Mouse (Mus musculus) heart, embryonic 15.5 days (tissue): Measurements from ENCODE around the gene Tmem254c. TPM values are rescaled to one million over a fixed set of nuclear protein-coding genes. Genes with fewer than 3 reads are reported as not detected.
"Not testable (repeated sequence)": the region's sequence is repeated elsewhere in the genome, so short reads cannot be mapped to it uniquely, and the experiment has no call there.

ENCODE experiments used
- ATAC-seq: fragments of 200-750 bp; cut with Nextera tagmentation; replicated peaks from 2 replicates; pipeline ENCODE4 v1.8.0; 2017; ENCODE audit warnings: low read depth, moderate TSS enrichment; ENCODE audit not compliant: insufficient number of reproducible peaks, insufficient read depth, low FRiP score
- H3K27ac ChIP-seq: fragments of 300-500 bp; sonication (generic); 2 replicates; pipeline ENCODE4 v1.5.1; 2015; ENCODE audit warnings: mild to moderate bottlenecking, inconsistent platforms
- H3K27me3 ChIP-seq: fragments of 300-500 bp; sonication (generic); 2 replicates; pipeline ENCODE4 v1.6.1; 2015; ENCODE audit warnings: inconsistent platforms
- H3K36me3 ChIP-seq: fragments of 300-500 bp; sonication (generic); 2 replicates; pipeline ENCODE4 v1.6.1; 2015; ENCODE audit warnings: mild to moderate bottlenecking, inconsistent platforms
- H3K4me1 ChIP-seq: fragments of 300-500 bp; sonication (generic); replicated peaks from 2 replicates; pipeline ENCODE4 v1.6.1; 2015; ENCODE audit warnings: inconsistent platforms
- H3K4me2 ChIP-seq: fragments of 300-500 bp; sonication (generic); 2 replicates; pipeline ENCODE4 v1.6.1; 2015; ENCODE audit warnings: inconsistent platforms, mild to moderate bottlenecking, moderate library complexity
- H3K4me3 ChIP-seq: fragments of 300-500 bp; sonication (generic); 2 replicates; pipeline ENCODE4 v1.5.1; 2015; ENCODE audit warnings: mild to moderate bottlenecking, inconsistent platforms
- H3K9ac ChIP-seq: fragments of 300-500 bp; sonication (generic); 2 replicates; pipeline ENCODE4 v1.6.1; 2015; ENCODE audit warnings: mild to moderate bottlenecking, inconsistent platforms
- H3K9me3 ChIP-seq: fragments of 300-500 bp; sonication (generic); replicated peaks from 2 replicates; pipeline ENCODE4 v1.6.1; 2016; ENCODE audit warnings: inconsistent platforms
- WGBS: fragments of 180-500 bp; shearing (Covaris S2); methylation state at CpG from one replicate; pipeline ENCODE4 v1.1.7; 2015; ENCODE audit warnings: mixed read lengths; 5-methylcytosine and 5-hydroxymethylcytosine counted together
- polyA plus RNA-seq: library from polyadenylated mRNA; unstranded; fragments of >200 nt; fragmentation: Nextera tagmentation; extraction: Ambion mirVana; gene quantifications from 2 replicates; pipeline ENCODE4 v1.2.1, GENCODE M21; 2015

Tmem254c gene
- polyA plus RNA-seq, 1 experiment from 2014 or later = 15.8 TPM

DNA sequence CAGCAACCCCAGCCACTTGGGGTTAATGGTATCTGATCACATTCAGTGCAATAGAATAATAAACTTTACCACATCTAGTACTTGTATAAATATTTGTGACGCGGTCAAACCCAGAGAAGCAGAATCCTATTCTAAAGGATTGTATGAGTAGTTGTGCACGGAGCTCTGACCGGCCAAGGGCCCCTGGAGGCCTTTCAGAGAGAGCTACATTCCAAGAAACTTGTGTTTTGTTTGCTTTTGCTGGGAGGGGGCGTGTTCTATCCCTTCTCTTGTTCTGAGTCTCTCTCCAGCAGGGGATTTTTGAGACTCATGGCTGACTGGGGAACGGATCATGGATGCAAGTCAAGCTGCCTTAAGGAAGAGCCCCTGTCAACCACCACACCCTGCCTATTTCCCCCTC is 31.7 kb downstream of the Tmem254c start:
- not testable (repeated sequence) for H3K27ac ChIP-seq, H3K4me3 ChIP-seq, H3K27me3 ChIP-seq, ATAC-seq, H3K9ac ChIP-seq, H3K36me3 ChIP-seq, H3K4me1 ChIP-seq, H3K4me2 ChIP-seq, H3K9me3 ChIP-seq
- whole genome bisulfite sequencing = no CpG with 5 or more reads among the region's 6 CpGs

DNA sequence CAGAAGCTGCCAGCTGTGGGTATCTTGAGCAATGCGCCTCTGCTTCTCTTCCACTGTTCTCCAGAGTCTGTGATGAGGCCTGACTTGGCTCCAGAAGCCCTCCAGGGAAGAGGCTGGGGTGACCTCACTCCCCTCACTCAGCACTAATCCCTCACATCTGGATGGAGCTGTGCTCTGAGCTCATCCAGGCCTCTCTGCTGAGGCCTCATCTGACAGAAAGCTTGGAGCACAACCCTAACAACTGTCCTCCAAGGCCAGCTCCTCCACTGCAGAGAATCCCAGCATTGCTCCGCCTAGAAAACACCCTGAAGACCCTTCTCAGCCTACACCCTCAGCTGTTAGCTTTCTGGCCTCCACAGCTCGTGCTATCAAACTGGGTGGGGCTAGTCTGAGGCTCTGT is 32.8 kb downstream of the Tmem254c start:
- H3K4me2 ChIP-seq, H3K27me3 ChIP-seq, H3K27ac ChIP-seq, H3K9me3 ChIP-seq, H3K4me1 ChIP-seq, H3K4me3 ChIP-seq, H3K36me3 ChIP-seq, H3K9ac ChIP-seq: not testable (repeated sequence)
- WGBS = no CpG with 5 or more reads among the region's 3 CpGs
- peak; percentile 55; the same call in 1 of the 2 replicates for ATAC-seq

DNA sequence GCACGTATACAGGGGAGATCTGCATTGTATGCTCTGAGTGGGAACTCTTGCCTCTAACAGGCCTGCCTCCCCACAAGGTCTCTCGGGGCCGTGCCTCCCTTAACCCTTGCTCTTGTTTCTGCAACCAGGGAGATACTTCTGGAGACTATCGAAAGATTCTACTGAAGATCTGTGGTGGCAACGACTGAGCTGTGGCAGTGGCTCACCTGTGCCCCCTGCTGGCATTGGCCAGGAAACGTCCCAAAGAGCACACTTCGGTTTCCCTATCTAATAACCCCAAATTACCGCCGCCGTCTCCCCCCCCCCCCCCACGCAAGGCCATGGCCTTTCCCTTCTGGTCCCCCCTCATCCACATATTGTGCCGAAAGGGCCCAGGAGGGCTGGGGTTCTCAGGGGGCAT is 41.5 kb downstream of the Tmem254c start:
- H3K36me3 ChIP-seq, H3K4me1 ChIP-seq, H3K27ac ChIP-seq, H3K9ac ChIP-seq, H3K4me3 ChIP-seq, H3K9me3 ChIP-seq, H3K27me3 ChIP-seq, H3K4me2 ChIP-seq, ATAC-seq: not testable (repeated sequence)
- WGBS = no CpG with 5 or more reads among the region's 12 CpGs

DNA sequence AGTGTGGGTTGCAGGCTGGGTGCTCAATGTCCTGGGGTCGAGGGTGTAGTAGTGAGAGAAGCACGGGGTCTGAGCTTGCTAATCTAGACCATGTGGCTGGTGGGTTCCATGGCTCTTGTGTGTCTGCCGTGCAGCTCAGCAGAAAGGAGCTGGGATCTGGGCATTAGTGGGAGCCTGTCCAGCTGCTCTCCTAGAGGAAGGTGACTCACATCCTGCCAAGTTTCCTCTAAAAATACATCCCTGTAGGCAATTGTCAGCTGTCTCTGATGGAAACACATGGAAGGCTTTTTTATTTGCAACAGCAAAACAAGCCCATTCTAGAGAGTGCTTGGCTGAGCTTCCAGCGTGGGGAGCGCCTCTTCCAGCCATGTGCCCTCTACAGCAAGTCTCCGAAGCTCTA is 44.3 kb downstream of the Tmem254c start:
- ATAC-seq = peak; percentile 47; the same call in 1 of the 2 replicates

DNA sequence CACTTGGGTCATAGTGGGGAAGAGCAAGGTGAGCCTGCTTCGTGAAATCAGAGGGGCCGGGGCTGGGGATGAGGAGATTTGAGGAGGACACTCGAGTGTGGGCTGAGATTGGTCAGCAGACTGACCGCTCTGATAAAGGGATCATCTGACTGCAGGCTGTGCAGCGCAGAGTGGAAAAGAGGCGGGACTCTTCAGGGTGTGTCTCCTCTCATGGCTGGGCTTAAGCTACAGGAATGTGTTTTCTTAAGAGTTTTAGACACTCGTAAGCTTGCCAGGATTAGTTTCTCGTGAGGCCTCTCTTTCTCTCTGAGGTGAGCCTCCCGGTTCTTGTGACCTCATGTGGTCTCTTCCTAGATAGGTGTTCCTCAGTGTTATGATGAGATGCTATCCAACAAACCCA is 45.6 kb downstream of the Tmem254c start:
- not testable (repeated sequence) for H3K9me3 ChIP-seq, H3K27ac ChIP-seq, H3K4me3 ChIP-seq, H3K4me1 ChIP-seq, H3K4me2 ChIP-seq, H3K36me3 ChIP-seq, H3K27me3 ChIP-seq, H3K9ac ChIP-seq, ATAC-seq
- WGBS = no CpG with 5 or more reads among the region's 9 CpGs

More for the DNA sequence above, 44.3 kb downstream of the Tmem254c start:
- H3K4me3 ChIP-seq, H3K4me1 ChIP-seq, H3K4me2 ChIP-seq, H3K36me3 ChIP-seq, H3K9ac ChIP-seq, H3K27ac ChIP-seq, H3K9me3 ChIP-seq, H3K27me3 ChIP-seq: not testable (repeated sequence)
- WGBS = no CpG with 5 or more reads among the region's 6 CpGs

DNA sequence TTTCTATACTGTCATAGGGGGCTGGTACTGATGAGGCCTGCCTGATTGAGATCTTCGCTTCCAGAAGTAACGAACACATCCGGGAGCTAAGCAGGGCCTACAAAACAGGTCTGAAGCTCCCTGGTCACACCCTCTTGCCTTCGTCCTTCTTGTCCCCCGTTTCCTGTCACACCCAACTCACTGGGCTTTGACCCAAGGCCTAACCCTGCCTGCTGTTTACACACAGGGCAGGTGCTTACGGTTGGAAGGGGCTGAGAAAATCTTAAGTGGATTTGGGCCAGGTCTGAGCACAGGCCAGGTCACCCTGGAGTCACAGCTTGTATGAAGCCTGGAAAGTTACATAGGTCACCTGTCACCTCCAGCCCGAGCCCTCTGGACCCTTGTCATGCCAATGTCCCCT is 50.7 kb downstream of the Tmem254c start:
- not testable (repeated sequence) for H3K27me3 ChIP-seq, H3K9ac ChIP-seq, ATAC-seq, H3K9me3 ChIP-seq, H3K4me1 ChIP-seq, H3K36me3 ChIP-seq, H3K27ac ChIP-seq, H3K4me2 ChIP-seq, H3K4me3 ChIP-seq
- no CpG with 5 or more reads among the region's 7 CpGs for WGBS

Other genes starting within 250 kb of the Tmem254c start
- 27.0 and 31.6 TPM in 2 replicates for gene Anxa11, start 225.2 kb downstream of the Tmem254c start, polyA plus RNA-seq
- 0.85 TPM in 1 of 2 replicates, not detected in the other for gene Plac9a, start 164.3 kb downstream of the Tmem254c start, polyA plus RNA-seq
- gene Tmem254a, start 139.7 kb downstream of the Tmem254c start, polyA plus RNA-seq = 2.3 and 4.2 TPM in 2 replicates
- not detected in 2 replicates for gene Cphx1, start 129.1 kb downstream of the Tmem254c start, polyA plus RNA-seq
- gene Duxbl1, start 88.8 kb downstream of the Tmem254c start, polyA plus RNA-seq = 0.43 and 0.82 TPM in 2 replicates
- 17.0 and 23.9 TPM in 2 replicates for gene Gm9780, start 24.6 kb downstream of the Tmem254c start, polyA plus RNA-seq
- not detected in 2 replicates for gene Cphx2, start 14.2 kb upstream of the Tmem254c start, polyA plus RNA-seq
- gene Cphx3, start 14.9 kb upstream of the Tmem254c start, polyA plus RNA-seq = not detected in 2 replicates
- gene Duxbl2, start 51.0 kb upstream of the Tmem254c start, polyA plus RNA-seq = 0.94 and 1.4 TPM in 2 replicates
- gene Plac9b, start 115.1 kb upstream of the Tmem254c start, polyA plus RNA-seq = 19.4 and 20.0 TPM in 2 replicates
- gene Tmem254b, start 139.7 kb upstream of the Tmem254c start, polyA plus RNA-seq = 20.9 and 23.9 TPM in 2 replicates
- 0.20 and 0.57 TPM in 2 replicates for gene Duxbl3, start 190.6 kb upstream of the Tmem254c start, polyA plus RNA-seq